Mouse (Mus musculus) liver, adult 2 months (tissue): Measurements from ENCODE around the gene Ptbp1.

ENCODE experiments used
- CTCF ChIP-seq: fragments of 200-500 bp; IDR thresholded peaks from 2 replicates; pipeline ENCODE4 v1.5.1; 2011; ENCODE audit warnings: low read depth, low read length, control low read depth
- POLR2A ChIP-seq: fragments of 200-500 bp; IDR thresholded peaks from 2 replicates; pipeline ENCODE4 v1.6.1; 2011; ENCODE audit warnings: low read length, control low read depth; ENCODE audit not compliant: insufficient read depth; ENCODE audit errors: extremely low read depth

- TF ChIP-seq POLR2A (no peak), CTCF (no peak)
Observed at GRCm38 (mm10) chr10:79852827-79853226, 1.4 kb upstream of the Ptbp1 start.
